Mouse (Mus musculus) midbrain, embryonic 14.5 days (tissue): ENCODE results near the gene Pnma1. TPM values are rescaled to one million over a fixed set of nuclear protein-coding genes. Genes with fewer than 3 reads are reported as not detected.

Source experiments
- ATAC-seq: fragments of 200-750 bp; cut with Nextera tagmentation; 2 replicates; pipeline ENCODE4 v1.8.0; 2017; ENCODE audit warnings: moderate number of reproducible peaks, moderate library complexity; ENCODE audit not compliant: low FRiP score, low TSS enrichment
- DNase-seq: peaks from one replicate; pipeline ENCODE4 v3.0.0-alpha.2; 2015
- H3K27ac ChIP-seq: fragments of 300-500 bp; sonication (generic); replicated peaks from 2 replicates; pipeline ENCODE4 v1.5.1; 2014; ENCODE audit warnings: mild to moderate bottlenecking, low read depth, low read length, moderate library complexity
- H3K27me3 ChIP-seq: fragments of 300-500 bp; sonication (generic); 2 replicates; pipeline ENCODE4 v1.6.1; 2014; ENCODE audit warnings: low read length, control low read depth, mixed read lengths; ENCODE audit not compliant: control insufficient read depth, insufficient read depth
- H3K36me3 ChIP-seq: fragments of 300-500 bp; sonication (generic); 2 replicates; pipeline ENCODE4 v1.6.1; 2014; ENCODE audit warnings: low read length, control low read depth; ENCODE audit not compliant: control insufficient read depth, insufficient read depth
- H3K4me1 ChIP-seq: fragments of 300-500 bp; sonication (generic); 2 replicates; pipeline ENCODE4 v1.6.1; 2014; ENCODE audit warnings: mild to moderate bottlenecking, antibody characterized with exemption, low read length, control low read depth; ENCODE audit not compliant: control insufficient read depth, insufficient read depth
- H3K4me2 ChIP-seq: fragments of 300-500 bp; sonication (generic); 2 replicates; pipeline ENCODE4 v1.6.1; 2014; ENCODE audit warnings: mild to moderate bottlenecking, low read length, moderate library complexity
- H3K4me3 ChIP-seq: fragments of 300-500 bp; sonication (generic); replicated peaks from 2 replicates; pipeline ENCODE4 v1.5.1; 2014; ENCODE audit warnings: low read depth, low read length
- H3K9ac ChIP-seq: fragments of 300-500 bp; sonication (generic); replicated peaks from 2 replicates; pipeline ENCODE4 v1.6.1; 2014; ENCODE audit warnings: mild to moderate bottlenecking, low read length, moderate library complexity
- H3K9me3 ChIP-seq: fragments of 300-500 bp; sonication (generic); 2 replicates; pipeline ENCODE4 v1.6.1; 2016; ENCODE audit warnings: low read length, control low read depth, mixed read lengths; ENCODE audit not compliant: control insufficient read depth
- WGBS: fragments of 180-500 bp; shearing (Covaris S2); extraction: QIAGEN DNeasy Blood & Tissue Kit; methylation state at CpG from one replicate; pipeline ENCODE4 v1.1.7; 2014; 5-methylcytosine and 5-hydroxymethylcytosine counted together
- polyA plus RNA-seq: library from polyadenylated mRNA; unstranded; fragments of >200 nt; fragmentation: Nextera tagmentation; extraction: Ambion mirVana; gene quantifications from 2 replicates; pipeline ENCODE4 v1.2.1, GENCODE M21; 2014

Pnma1 gene
- polyA plus RNA-seq, 1 experiment from 2014 or later, result 5.4 TPM

- no peak overlapping the region for H3K9ac ChIP-seq
- peak overlapping the region; percentile 84 for H3K4me2 ChIP-seq
- no peak for ATAC-seq
- peaks cover 50% of the 10 kb centered on the region for H3K4me1 ChIP-seq
- no peak for DNase-seq
- no peaks in the 10 kb centered on the region for H3K36me3 ChIP-seq
- H3K27me3 ChIP-seq, result no peaks in the 10 kb centered on the region
- no peak overlapping the region for H3K4me3 ChIP-seq
- no peaks in the 10 kb centered on the region for H3K9me3 ChIP-seq
- 55% methylated on average over 14 of the region's 15 CpGs for WGBS
- H3K27ac ChIP-seq, result no peak overlapping the region
These were observed 42.0 kb upstream of the Pnma1 start for GRCm38 (mm10) chr12:84190151-84190820.

- Histone ChIP-seq H3K27me3 (no peaks in the 10 kb centered on the region), H3K36me3 (no peaks in the 10 kb centered on the region), H3K27ac (no peak overlapping the region), H3K4me3 (no peak overlapping the region), H3K4me1 (peaks cover 42% of the 10 kb centered on the region), H3K9ac (no peak overlapping the region), H3K9me3 (no peaks in the 10 kb centered on the region), H3K4me2 (no peak overlapping the region)
- ATAC-seq (no peak), DNase-seq (no peak)
- WGBS, result 72% methylated on average over 14 of the region's 14 CpGs
These were observed 40.7 kb upstream of the Pnma1 start for GRCm38 (mm10) chr12:84188881-84189444.

GRCm38 (mm10) chr12:84187752-84188601 lies 39.7 kb upstream of the Pnma1 start:
- Histone ChIP-seq H3K9ac (no peak overlapping the region), H3K4me3 (no peak overlapping the region), H3K4me2 (no peak overlapping the region), H3K9me3 (no peaks in the 10 kb centered on the region), H3K27ac (no peak overlapping the region), H3K36me3 (no peaks in the 10 kb centered on the region), H3K4me1 (peaks cover 42% of the 10 kb centered on the region), H3K27me3 (no peaks in the 10 kb centered on the region)
- DNase-seq (no peak), ATAC-seq (no peak)
- 81% methylated on average over 15 of the region's 15 CpGs for whole genome bisulfite sequencing

- H3K36me3 ChIP-seq, result no peaks in the 10 kb centered on the region
- no peaks in the 10 kb centered on the region for H3K27me3 ChIP-seq
- DNase-seq, result peak; percentile 63
- H3K4me3 ChIP-seq, result no peak overlapping the region
- no peak for ATAC-seq
- H3K4me2 ChIP-seq, result no peak overlapping the region
- H3K9ac ChIP-seq, result no peak overlapping the region
- 60% methylated on average over 5 of the region's 5 CpGs for WGBS
- H3K27ac ChIP-seq, result peak overlapping the region; percentile 45; the same call in 1 of the 2 replicates
- H3K4me1 ChIP-seq, result peaks cover 36% of the 10 kb centered on the region
- no peaks in the 10 kb centered on the region for H3K9me3 ChIP-seq
These were observed 38.7 kb upstream of the Pnma1 start for GRCm38 (mm10) chr12:84186950-84187349.

- peak overlapping the region; percentile 45; the same call in 1 of the 2 replicates for H3K27ac ChIP-seq
- H3K4me2 ChIP-seq, result no peak overlapping the region
- peaks cover 32% of the 10 kb centered on the region for H3K4me1 ChIP-seq
- no peak for DNase-seq
- no peak overlapping the region for H3K4me3 ChIP-seq
- 55% methylated on average over 3 of the region's 3 CpGs for WGBS
- no peaks in the 10 kb centered on the region for H3K27me3 ChIP-seq
- no peaks in the 10 kb centered on the region for H3K36me3 ChIP-seq
- ATAC-seq, result no peak
- H3K9ac ChIP-seq, result no peak overlapping the region
- no peaks in the 10 kb centered on the region for H3K9me3 ChIP-seq
These were observed 38.2 kb upstream of the Pnma1 start for GRCm38 (mm10) chr12:84186536-84186935.

- H3K27ac ChIP-seq, result no peak overlapping the region
- DNase-seq (no peak), ATAC-seq (no peak)
- 65% methylated on average over 6 of the region's 6 CpGs for WGBS
- peaks cover 30% of the 10 kb centered on the region for H3K4me1 ChIP-seq
- no peaks in the 10 kb centered on the region for H3K9me3 ChIP-seq
- no peaks in the 10 kb centered on the region for H3K36me3 ChIP-seq
- no peak overlapping the region for H3K4me3 ChIP-seq
- no peaks in the 10 kb centered on the region for H3K27me3 ChIP-seq
- H3K4me2 ChIP-seq, result no peak overlapping the region
- no peak overlapping the region for H3K9ac ChIP-seq
These were observed 37.3 kb upstream of the Pnma1 start for GRCm38 (mm10) chr12:84185547-84185946.

GRCm38 (mm10) chr12:84184979-84185378 lies 36.7 kb upstream of the Pnma1 start:
- Histone ChIP-seq H3K9ac (no peak overlapping the region), H3K27ac (no peak overlapping the region), H3K9me3 (no peaks in the 10 kb centered on the region), H3K4me3 (no peak overlapping the region), H3K4me1 (peaks cover 30% of the 10 kb centered on the region), H3K4me2 (no peak overlapping the region), H3K36me3 (no peaks in the 10 kb centered on the region), H3K27me3 (no peaks in the 10 kb centered on the region)
- 83% methylated on average over 5 of the region's 5 CpGs for WGBS
- ATAC-seq, result no peak
- DNase-seq, result no peak

GRCm38 (mm10) chr12:84181999-84182398 lies 33.7 kb upstream of the Pnma1 start:
- ATAC-seq (no peak), DNase-seq (no peak)
- Histone ChIP-seq H3K36me3 (no peaks in the 10 kb centered on the region), H3K9ac (no peak overlapping the region), H3K9me3 (no peaks in the 10 kb centered on the region), H3K4me3 (no peak overlapping the region), H3K4me1 (peaks cover 19% of the 10 kb centered on the region), H3K27ac (peak overlapping the region; percentile 58; the same call in 1 of the 2 replicates), H3K27me3 (no peaks in the 10 kb centered on the region), H3K4me2 (no peak overlapping the region)
- 58% methylated on average over 6 of the region's 6 CpGs for WGBS
